Mouse (Mus musculus) liver, postnatal 0 days (tissue): ENCODE results near the gene Reep3.

Experiments
- CTCF ChIP-seq: sonication (generic); IDR thresholded peaks from 2 replicates; pipeline ENCODE4 v1.5.1; 2016; ENCODE audit warnings: antibody characterized with exemption, low read depth
- EP300 ChIP-seq: IDR thresholded peaks from 2 replicates; pipeline ENCODE4 v1.6.1; 2016; ENCODE audit warnings: antibody characterized with exemption, low read depth, mild to moderate bottlenecking

DNA sequence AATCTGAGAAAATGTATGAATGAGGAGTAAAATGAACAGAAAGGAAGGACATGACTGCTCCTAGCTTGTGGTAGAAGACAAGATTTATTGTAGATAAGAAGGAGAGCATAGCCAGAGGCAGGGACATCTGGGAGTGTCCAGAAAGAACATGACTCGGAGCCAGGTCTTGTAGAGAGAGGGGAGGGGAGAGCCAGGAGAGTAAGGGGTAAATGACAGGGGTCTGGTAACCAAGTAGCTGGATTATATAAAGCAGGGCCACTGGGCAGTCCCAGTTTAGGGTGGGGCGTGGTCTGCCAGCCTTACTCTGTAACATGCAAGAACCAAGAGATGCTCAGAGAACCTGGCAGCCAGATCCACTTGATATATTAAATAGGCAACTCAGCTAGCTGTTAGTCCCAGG is 123.5 kb downstream of the Reep3 start:
- TF ChIP-seq CTCF (no peak), EP300 (no peak)
